Mouse (Mus musculus) lung, adult 2 months (tissue): ENCODE results near the gene Adgrg1.

Experiments
- CTCF ChIP-seq: fragments of 200-500 bp; IDR thresholded peaks from 2 replicates; pipeline ENCODE4 v1.5.1; 2011; ENCODE audit warnings: mild to moderate bottlenecking, low read length, control low read depth; ENCODE audit not compliant: insufficient read depth
- POLR2A ChIP-seq: fragments of 200-500 bp; IDR thresholded peaks from 2 replicates; pipeline ENCODE4 v1.6.1; 2011; ENCODE audit warnings: low read depth, mild to moderate bottlenecking, control low read depth, low read length, borderline replicate concordance; ENCODE audit errors: extremely low read depth

DNA sequence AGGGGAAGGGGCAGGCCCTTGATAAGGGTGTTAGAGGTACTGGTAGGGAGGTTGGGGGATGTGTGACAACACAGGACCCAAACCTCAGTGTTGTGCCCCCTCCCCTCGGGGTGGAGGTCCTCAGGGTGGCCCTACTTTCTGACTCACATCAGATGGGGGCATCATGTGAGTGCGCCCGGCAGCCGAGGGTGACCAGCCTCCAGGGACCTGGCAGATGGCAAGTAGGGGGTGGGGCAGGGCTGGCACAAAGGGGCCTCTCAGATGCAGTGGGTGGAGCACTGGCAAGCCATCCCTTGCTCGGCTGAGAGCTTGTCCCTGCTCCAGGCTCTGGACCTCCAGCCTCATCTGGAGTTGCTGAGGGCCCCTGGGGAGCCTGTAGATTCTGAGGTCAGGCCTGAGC is 12.1 kb downstream of the Adgrg1 start:
- TF ChIP-seq POLR2A (no peak), CTCF (no peak)
